Mouse (Mus musculus) embryonic fibroblast, embryonic 13.5 days (primary cell): ENCODE data around the gene Gpr176.

Experiments
- CTCF ChIP-seq: IDR thresholded peaks from 2 replicates; pipeline ENCODE4 v1.5.1; 2011; ENCODE audit warnings: mild to moderate bottlenecking, control low read depth, low read length, moderate library complexity, borderline replicate concordance; ENCODE audit not compliant: insufficient read depth
- POLR2A ChIP-seq: IDR thresholded peaks from 2 replicates; pipeline ENCODE4 v1.6.1; 2011; ENCODE audit warnings: low read depth, mild to moderate bottlenecking, control low read depth, low read length, moderate library complexity

GRCm38 (mm10) chr2:118305827-118306521, 67.2 kb downstream of the Gpr176 start:
- TF ChIP-seq POLR2A (no peak), CTCF (no peak)
